Mouse (Mus musculus): ENCODE data around the gene Vps41. TPM values are rescaled to one million over a fixed set of nuclear protein-coding genes. Genes with fewer than 3 reads are reported as not detected.

Vps41 gene
- polyA plus RNA-seq, 1 experiment from 2014 or later, result 51.5 TPM

DNA sequence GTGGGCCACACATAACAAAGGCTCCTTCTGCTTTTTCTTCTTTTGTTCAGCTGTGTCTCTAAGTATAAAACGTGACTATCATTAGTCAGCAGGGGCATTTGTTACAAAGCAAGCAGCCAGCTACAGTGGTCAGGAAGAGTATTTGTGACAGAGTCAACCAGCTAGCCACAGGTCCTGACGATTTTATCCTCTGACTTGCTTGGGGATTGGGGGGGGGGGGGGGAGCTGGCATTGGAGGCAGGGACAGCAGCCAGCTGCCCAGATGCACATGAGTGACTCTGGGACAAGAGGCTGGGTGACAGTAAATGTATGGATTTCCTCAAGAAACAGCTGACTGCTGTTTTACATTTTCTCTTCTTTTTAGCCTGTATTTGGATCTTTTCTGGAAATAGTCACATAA is 50.8 kb downstream of the Vps41 start:
- no peaks in the 10 kb centered on the region for H3K4me1 ChIP-seq (replicated peaks; ENCODE audit: insufficient read depth, low read length)
- H3K27ac ChIP-seq, result no peak overlapping the region
- ATAC-seq (replicated peaks; ENCODE audit: low FRiP score, low read depth) (no peak), DNase-seq (ENCODE audit: low spot score) (no peak)
- 5% methylated on average over 2 of the region's 2 CpGs for WGBS
- H3K9me3 ChIP-seq (replicated peaks; ENCODE audit: low read length), result no peaks in the 10 kb centered on the region
- no peaks in the 10 kb centered on the region for H3K27me3 ChIP-seq (ENCODE audit: insufficient read depth, low read length)
- no peaks in the 10 kb centered on the region for H3K36me3 ChIP-seq (ENCODE audit: insufficient read depth, low read length)
- no peak for TF ChIP-seq CTCF (IDR thresholded peaks at IDR 0.05; ENCODE audit: low read depth)
- no peak overlapping the region for H3K4me2 ChIP-seq (ENCODE audit: low read length)
- H3K9ac ChIP-seq (ENCODE audit: low read depth, low read length), result no peak overlapping the region
- no peak overlapping the region for H3K4me3 ChIP-seq (replicated peaks; ENCODE audit: low read depth, low read length)

- Histone ChIP-seq H3K9me3 (replicated peaks; ENCODE audit: low read length) (no peaks in the 10 kb centered on the region), H3K4me1 (replicated peaks; ENCODE audit: insufficient read depth, low read length) (no peaks in the 10 kb centered on the region), H3K4me2 (ENCODE audit: low read length) (no peak overlapping the region), H3K27me3 (ENCODE audit: insufficient read depth, low read length) (no peaks in the 10 kb centered on the region), H3K27ac (no peak overlapping the region), H3K36me3 (ENCODE audit: insufficient read depth, low read length) (no peaks in the 10 kb centered on the region), H3K9ac (ENCODE audit: low read depth, low read length) (no peak overlapping the region), H3K4me3 (replicated peaks; ENCODE audit: low read depth, low read length) (no peak overlapping the region)
- ATAC-seq (replicated peaks; ENCODE audit: low FRiP score, low read depth), result no peak
- 58% methylated on average over 3 of the region's 3 CpGs for WGBS
- TF ChIP-seq CTCF (IDR thresholded peaks at IDR 0.05; ENCODE audit: low read depth), result no peak
- no peak for DNase-seq (ENCODE audit: low spot score)
These were observed 51.4 kb downstream of the Vps41 start for GRCm38 (mm10) chr13:18768495-18768894.

GRCm38 (mm10) chr13:18773437-18774198 is 56.5 kb downstream of the Vps41 start:
- ATAC-seq (replicated peaks; ENCODE audit: low FRiP score, low read depth) (no peak), DNase-seq (ENCODE audit: low spot score) (no peak)
- TF ChIP-seq CTCF (IDR thresholded peaks at IDR 0.05; ENCODE audit: low read depth), result no peak
- Histone ChIP-seq H3K27ac (no peak overlapping the region), H3K36me3 (ENCODE audit: insufficient read depth, low read length) (no peaks in the 10 kb centered on the region), H3K4me3 (replicated peaks; ENCODE audit: low read depth, low read length) (no peak overlapping the region), H3K4me2 (ENCODE audit: low read length) (no peak overlapping the region), H3K9me3 (replicated peaks; ENCODE audit: low read length) (no peaks in the 10 kb centered on the region), H3K9ac (ENCODE audit: low read depth, low read length) (no peak overlapping the region), H3K4me1 (replicated peaks; ENCODE audit: insufficient read depth, low read length) (no peaks in the 10 kb centered on the region), H3K27me3 (ENCODE audit: insufficient read depth, low read length) (no peaks in the 10 kb centered on the region)
- WGBS, result 91% methylated on average over 8 of the region's 8 CpGs

DNA sequence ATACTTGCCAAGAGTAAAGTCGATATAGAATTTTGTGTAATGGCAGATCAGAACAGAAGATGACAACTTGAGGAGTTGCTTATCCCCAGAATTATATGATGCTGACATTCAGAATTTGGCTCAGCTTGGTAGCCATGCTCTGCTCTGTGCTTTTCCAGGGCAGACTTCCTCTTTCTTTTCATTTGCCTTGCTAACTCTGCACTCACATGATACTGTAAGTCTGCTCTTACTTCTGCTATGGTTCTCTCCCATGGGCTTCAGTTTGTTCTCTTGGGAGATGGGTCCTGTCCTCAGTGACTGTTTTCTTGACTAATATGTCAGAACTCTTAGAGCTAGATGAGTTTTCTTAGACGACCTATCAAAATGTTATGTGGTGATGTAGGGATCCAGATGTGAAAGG is 64.2 kb downstream of the Vps41 start:
- Histone ChIP-seq H3K4me2 (ENCODE audit: low read length) (no peak overlapping the region), H3K4me3 (replicated peaks; ENCODE audit: low read depth, low read length) (no peak overlapping the region), H3K4me1 (replicated peaks; ENCODE audit: insufficient read depth, low read length) (no peaks in the 10 kb centered on the region), H3K9me3 (replicated peaks; ENCODE audit: low read length) (no peaks in the 10 kb centered on the region), H3K27me3 (ENCODE audit: insufficient read depth, low read length) (no peaks in the 10 kb centered on the region), H3K27ac (no peak overlapping the region), H3K9ac (ENCODE audit: low read depth, low read length) (no peak overlapping the region), H3K36me3 (ENCODE audit: insufficient read depth, low read length) (no peaks in the 10 kb centered on the region)
- no peak for ATAC-seq (replicated peaks; ENCODE audit: low FRiP score, low read depth)
- 84% methylated on average over 2 of the region's 2 CpGs for WGBS
- no peak for TF ChIP-seq CTCF (IDR thresholded peaks at IDR 0.05; ENCODE audit: low read depth)
- no peak for DNase-seq (ENCODE audit: low spot score)

- Histone ChIP-seq H3K4me1 (replicated peaks; ENCODE audit: insufficient read depth, low read length) (no peaks in the 10 kb centered on the region), H3K9ac (ENCODE audit: low read depth, low read length) (no peak overlapping the region), H3K9me3 (replicated peaks; ENCODE audit: low read length) (no peaks in the 10 kb centered on the region), H3K36me3 (ENCODE audit: insufficient read depth, low read length) (no peaks in the 10 kb centered on the region), H3K27me3 (ENCODE audit: insufficient read depth, low read length) (no peaks in the 10 kb centered on the region), H3K4me2 (ENCODE audit: low read length) (no peak overlapping the region), H3K27ac (no peak overlapping the region), H3K4me3 (replicated peaks; ENCODE audit: low read depth, low read length) (no peak overlapping the region)
- TF ChIP-seq CTCF (IDR thresholded peaks at IDR 0.05; ENCODE audit: low read depth), result no peak
- DNase-seq (ENCODE audit: low spot score) (no peak), ATAC-seq (replicated peaks; ENCODE audit: low FRiP score, low read depth) (no peak)
- 41% methylated on average over 1 of the region's 1 CpGs for WGBS
These were observed 68.6 kb downstream of the Vps41 start for GRCm38 (mm10) chr13:18785702-18786101.

GRCm38 (mm10) chr13:18788040-18788439 is 71.0 kb downstream of the Vps41 start:
- 91% methylated on average over 4 of the region's 4 CpGs for WGBS
- no peak for ATAC-seq (replicated peaks; ENCODE audit: low FRiP score, low read depth)

DNA sequence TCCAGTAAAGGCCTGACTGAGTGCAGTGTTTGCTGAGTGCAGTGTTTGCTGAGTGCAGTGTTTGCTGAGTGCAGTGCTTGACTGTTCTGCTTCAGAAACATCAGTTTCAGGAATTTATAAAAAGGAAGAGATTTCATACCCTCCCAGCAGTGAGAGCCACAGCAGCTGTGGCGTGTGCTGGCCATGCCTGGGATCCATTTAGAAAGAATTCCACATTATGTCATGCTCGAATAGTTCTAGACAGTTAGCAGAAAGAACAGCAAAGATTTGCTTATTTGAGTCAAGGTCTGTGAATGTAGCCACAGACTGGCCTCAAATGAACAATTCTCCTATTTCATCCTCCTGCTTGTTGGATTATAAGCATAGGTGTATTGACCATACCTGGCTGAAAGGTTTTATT is 71.6 kb downstream of the Vps41 start:
- Histone ChIP-seq H3K9ac (ENCODE audit: low read depth, low read length) (no peak overlapping the region), H3K4me3 (replicated peaks; ENCODE audit: low read depth, low read length) (no peak overlapping the region), H3K9me3 (replicated peaks; ENCODE audit: low read length) (no peaks in the 10 kb centered on the region), H3K27ac (no peak overlapping the region), H3K4me1 (replicated peaks; ENCODE audit: insufficient read depth, low read length) (no peaks in the 10 kb centered on the region), H3K4me2 (ENCODE audit: low read length) (no peak overlapping the region), H3K36me3 (ENCODE audit: insufficient read depth, low read length) (no peaks in the 10 kb centered on the region), H3K27me3 (ENCODE audit: insufficient read depth, low read length) (no peaks in the 10 kb centered on the region)
- 41% methylated on average over 2 of the region's 2 CpGs for WGBS
- DNase-seq (ENCODE audit: low spot score) (peak; percentile 22), ATAC-seq (replicated peaks; ENCODE audit: low FRiP score, low read depth) (no peak)
- TF ChIP-seq CTCF (IDR thresholded peaks at IDR 0.05; ENCODE audit: low read depth), result no peak

More at GRCm38 (mm10) chr13:18788040-18788439, 71.0 kb downstream of the Vps41 start:
- Histone ChIP-seq H3K4me1 (replicated peaks; ENCODE audit: insufficient read depth, low read length) (no peaks in the 10 kb centered on the region), H3K9me3 (replicated peaks; ENCODE audit: low read length) (no peaks in the 10 kb centered on the region), H3K36me3 (ENCODE audit: insufficient read depth, low read length) (no peaks in the 10 kb centered on the region), H3K9ac (ENCODE audit: low read depth, low read length) (no peak overlapping the region), H3K4me3 (replicated peaks; ENCODE audit: low read depth, low read length) (no peak overlapping the region), H3K27me3 (ENCODE audit: insufficient read depth, low read length) (no peaks in the 10 kb centered on the region), H3K27ac (no peak overlapping the region), H3K4me2 (ENCODE audit: low read length) (no peak overlapping the region)
- TF ChIP-seq CTCF (IDR thresholded peaks at IDR 0.05; ENCODE audit: low read depth), result no peak
- no peak for DNase-seq (ENCODE audit: low spot score)

Measured in kidney, postnatal 0 days (tissue).